Mouse (Mus musculus): ENCODE measurements around the gene Lyst.

- TF ChIP-seq POLR2A (IDR thresholded peaks at IDR 0.05; ENCODE audit: low read depth, low read length) (no peak), CTCF (IDR thresholded peaks at IDR 0.05; ENCODE audit: extremely low read depth, insufficient read length, insufficient replicate concordance, low read depth, low read length) (no peak)
Measured at GRCm38 (mm10) chr13:13745911-13746310, 155.7 kb downstream of the Lyst start.

All from small intestine, adult 2 months (tissue).